Mouse (Mus musculus) limb, embryonic 14.5 days (tissue): ENCODE results near the gene Gss. TPM values are rescaled to one million over a fixed set of nuclear protein-coding genes. Genes with fewer than 3 reads are reported as not detected.

Source experiments
- ATAC-seq: fragments of 200-750 bp; cut with Nextera tagmentation; 2 replicates; pipeline ENCODE4 v1.8.0; 2017; ENCODE audit warnings: low read depth, moderate number of reproducible peaks, moderate TSS enrichment; ENCODE audit not compliant: low FRiP score
- DNase-seq: peaks from one replicate; pipeline ENCODE4 v3.0.0-alpha.2; 2015; ENCODE audit warnings: low spot score
- H3K27ac ChIP-seq: fragments of 300-500 bp; sonication (generic); replicated peaks from 2 replicates; pipeline ENCODE4 v1.5.1; 2014; ENCODE audit warnings: low read depth, mild to moderate bottlenecking, low read length, moderate library complexity, mixed read lengths
- H3K27me3 ChIP-seq: fragments of 300-500 bp; sonication (generic); 2 replicates; pipeline ENCODE4 v1.6.1; 2014; ENCODE audit warnings: low read length, mixed read lengths; ENCODE audit not compliant: control insufficient read depth, insufficient read depth
- H3K36me3 ChIP-seq: fragments of 300-500 bp; sonication (generic); 2 replicates; pipeline ENCODE4 v1.6.1; 2014; ENCODE audit warnings: mild to moderate bottlenecking, low read length, moderate library complexity, mixed read lengths; ENCODE audit not compliant: control insufficient read depth, insufficient read depth
- H3K4me1 ChIP-seq: fragments of 300-500 bp; sonication (generic); 2 replicates; pipeline ENCODE4 v1.6.1; 2014; ENCODE audit warnings: antibody characterized with exemption, low read length, mixed read lengths; ENCODE audit not compliant: control insufficient read depth, insufficient read depth
- H3K4me2 ChIP-seq: fragments of 300-500 bp; sonication (generic); replicated peaks from 2 replicates; pipeline ENCODE4 v1.6.1; 2014; ENCODE audit warnings: low read depth, mild to moderate bottlenecking, low read length, moderate library complexity; ENCODE audit not compliant: severe bottlenecking
- H3K4me3 ChIP-seq: fragments of 300-500 bp; sonication (generic); replicated peaks from 2 replicates; pipeline ENCODE4 v1.5.1; 2014; ENCODE audit warnings: low read length
- H3K9ac ChIP-seq: fragments of 300-500 bp; sonication (generic); 2 replicates; pipeline ENCODE4 v1.6.1; 2014; ENCODE audit warnings: mild to moderate bottlenecking, low read depth, low read length, moderate library complexity; ENCODE audit not compliant: severe bottlenecking
- H3K9me3 ChIP-seq: fragments of 300-500 bp; sonication (generic); 2 replicates; pipeline ENCODE4 v1.6.1; 2016; ENCODE audit warnings: low read length; ENCODE audit not compliant: control insufficient read depth
- POLR2A ChIP-seq: fragments of 200-500 bp; IDR thresholded peaks from 2 replicates; pipeline ENCODE4 v1.8.0; 2012; ENCODE audit warnings: inconsistent platforms, mild to moderate bottlenecking, moderate library complexity, borderline replicate concordance; ENCODE audit not compliant: insufficient read depth, insufficient read length; ENCODE audit errors: extremely low read depth
- WGBS: fragments of 180-500 bp; shearing (Covaris S2); extraction: QIAGEN DNeasy Blood & Tissue Kit; methylation state at CpG from one replicate; pipeline ENCODE4 v1.1.7; 2014; 5-methylcytosine and 5-hydroxymethylcytosine counted together
- polyA plus RNA-seq, 2 experiments: library from polyadenylated mRNA; depleted of rRNA in 1 of 2; stranded (reverse) in 1 of 2; unstranded in 1 of 2; fragments of >200 nt; fragmentation: Nextera tagmentation in 1 of 2; extraction: Ambion mirVana in 1 of 2; gene quantifications; 2 replicates each; pipeline versions ENCODE4 v1.2.1 to v1.2.3; 2012 to 2014

Gss gene
- 16.3 and 21.3 TPM in 2 replicates for polyA plus RNA-seq (2012; rRNA removed)
- polyA plus RNA-seq (2014; fragmentation: Nextera tagmentation; extraction: Ambion mirVana): 24.9 and 28.7 TPM in 2 replicates

DNA sequence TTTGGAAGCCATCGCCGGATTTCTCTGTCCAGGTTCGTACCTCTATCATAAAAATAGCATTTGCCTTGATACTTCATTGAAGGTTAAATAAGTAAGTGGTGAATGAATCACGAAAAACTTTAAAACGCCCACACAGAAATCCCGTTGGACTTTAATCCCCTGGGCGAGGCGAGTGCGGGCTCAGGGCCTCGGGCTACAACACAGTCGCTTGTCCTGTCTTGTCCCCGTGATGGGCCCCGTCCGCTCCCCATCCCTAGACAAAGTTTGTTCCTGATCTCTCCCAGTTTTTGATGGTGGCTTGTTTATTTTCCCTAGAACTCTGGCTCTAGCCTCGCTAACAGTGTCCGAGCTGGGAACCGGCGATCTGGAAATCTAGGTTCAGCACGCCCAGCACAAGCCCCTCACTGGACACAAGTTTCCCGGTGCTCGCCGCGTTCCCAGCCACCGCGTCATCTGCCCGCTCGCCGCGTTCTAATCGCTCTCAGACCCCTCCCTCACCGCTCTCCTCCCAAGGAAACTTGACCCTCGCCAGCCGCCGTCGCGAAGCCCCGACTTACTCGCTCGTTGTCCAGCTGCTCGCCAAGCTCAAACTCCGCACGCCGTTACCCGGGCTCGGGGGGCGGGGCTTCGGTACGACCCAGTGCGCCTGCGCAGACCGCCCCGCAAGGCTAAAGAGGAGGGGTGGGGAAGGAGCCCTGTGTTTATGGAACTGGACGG is at the start of gene Gss:
Gss (minus strand) TSS at position 674 of the 717 bp plus-strand sequence.
- under 1% methylated on average over 53 of the region's 53 CpGs for WGBS
- TF ChIP-seq POLR2A: peak; percentile 41; the same call in 1 of the 2 replicates
- H3K27me3 ChIP-seq: no peaks in the 10 kb centered on the region

DNA sequence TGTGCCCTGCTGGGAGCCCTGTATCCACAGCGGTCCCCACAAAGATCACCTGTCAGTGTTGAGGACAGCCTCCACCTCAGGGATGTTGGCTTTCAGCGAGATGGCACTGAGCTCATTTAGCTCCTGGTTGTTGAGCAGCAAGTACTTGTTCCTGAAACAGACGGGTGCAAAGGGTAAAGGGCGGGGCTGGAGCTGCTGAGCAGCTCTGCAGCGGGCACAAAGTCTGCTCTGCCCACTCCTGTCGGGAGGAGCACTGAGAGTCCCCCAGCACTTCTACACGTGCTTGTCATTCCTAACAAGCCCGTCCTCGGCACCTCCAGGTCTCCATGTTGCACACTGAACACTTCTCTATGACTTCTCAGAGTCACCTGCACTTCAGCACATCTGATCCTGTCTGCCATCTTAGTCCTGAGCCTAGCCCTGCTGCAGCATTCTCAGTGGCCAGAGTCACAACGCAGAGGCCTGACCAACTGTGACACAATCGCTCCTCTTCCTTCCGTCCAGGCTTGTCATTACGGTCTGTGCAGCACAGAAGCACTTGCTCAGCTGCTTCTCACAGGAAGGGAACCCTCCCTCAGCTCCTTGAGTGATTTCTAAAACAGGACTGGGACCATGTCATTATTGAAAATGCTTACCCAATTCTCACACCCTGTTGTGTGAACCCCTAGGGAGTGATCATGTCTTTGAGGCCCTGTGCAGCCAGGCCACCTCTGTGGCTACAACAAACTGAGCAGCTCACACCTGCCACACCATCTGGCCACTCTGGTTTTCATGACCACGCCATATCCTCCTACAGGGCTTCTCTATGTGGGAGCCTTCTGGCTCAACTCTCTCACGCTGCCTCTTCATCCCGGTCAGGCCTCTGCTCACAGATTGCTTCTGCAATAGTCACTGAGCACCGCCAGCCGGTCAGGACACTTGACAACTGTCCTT is 49.2 kb upstream of the Gss start:
- H3K36me3 ChIP-seq: peaks cover 94% of the 10 kb centered on the region
- WGBS: 87% methylated on average over 18 of the region's 18 CpGs
- no peak for ATAC-seq

More for the DNA sequence above, at the start of gene Gss:
- DNase-seq (peak; percentile 95), ATAC-seq (peak; percentile 96)
- Histone ChIP-seq H3K36me3 (no peaks in the 10 kb centered on the region), H3K9ac (peak within 1 kb of the TSS; percentile 77), H3K9me3 (no peaks in the 10 kb centered on the region), H3K27ac (peak within 1 kb of the TSS; percentile 85), H3K4me3 (peak within 1 kb of the TSS; percentile 57), H3K4me2 (peak within 1 kb of the TSS; percentile 69), H3K4me1 (peaks cover 9% of the 10 kb centered on the region)

DNA sequence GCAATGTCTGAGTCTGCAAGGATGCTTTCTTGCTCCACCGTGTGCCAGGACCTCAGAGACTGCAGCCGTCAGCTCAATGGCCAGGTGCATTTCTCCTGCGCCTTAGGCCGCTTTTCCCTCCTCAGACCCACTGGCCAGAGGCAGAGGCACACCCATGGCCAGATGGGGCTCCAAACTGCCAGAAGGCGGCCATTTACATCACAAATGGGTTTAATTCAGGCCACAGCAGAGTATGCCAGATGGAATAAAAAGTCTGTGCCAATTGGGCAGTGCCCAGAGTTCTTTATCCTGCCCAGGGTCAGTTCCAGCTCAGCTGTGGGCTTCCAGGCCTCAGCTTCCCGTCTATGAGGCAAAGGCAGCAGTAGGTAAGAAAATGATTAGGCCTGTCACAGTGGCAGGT is 48.0 kb upstream of the Gss start:
- peaks cover 98% of the 10 kb centered on the region for H3K36me3 ChIP-seq
- WGBS: 85% methylated on average over 6 of the region's 6 CpGs
- no peak for DNase-seq

More for the DNA sequence above, 49.2 kb upstream of the Gss start:
- no peak overlapping the region for H3K9ac ChIP-seq
- no peaks in the 10 kb centered on the region for H3K4me1 ChIP-seq
- TF ChIP-seq POLR2A: no peak
- DNase-seq: no peak
- no peaks in the 10 kb centered on the region for H3K9me3 ChIP-seq
- H3K4me3 ChIP-seq: no peak overlapping the region
- no peaks in the 10 kb centered on the region for H3K27me3 ChIP-seq
- H3K4me2 ChIP-seq: no peak overlapping the region
- H3K27ac ChIP-seq: no peak overlapping the region

DNA sequence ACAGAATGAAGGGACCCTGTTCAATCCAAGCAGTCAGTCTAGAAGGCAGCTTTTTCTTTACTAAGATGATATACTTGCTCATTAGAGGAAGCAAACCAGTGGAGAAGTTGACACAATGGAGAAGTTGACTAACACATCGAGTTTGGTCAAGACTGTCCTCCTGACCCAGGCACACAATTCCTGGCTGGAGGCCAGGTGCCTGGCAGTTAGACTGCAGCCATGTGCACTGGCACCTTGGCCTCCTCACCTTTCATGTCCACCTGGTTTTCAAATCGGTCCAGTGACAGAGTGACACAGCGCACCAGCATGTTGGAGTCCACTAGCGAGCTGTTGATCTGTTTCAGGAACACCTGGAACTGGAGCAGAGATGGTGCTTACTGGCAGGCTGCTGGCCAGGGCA is 44.8 kb upstream of the Gss start:
- H3K27ac ChIP-seq: no peak overlapping the region
- no peaks in the 10 kb centered on the region for H3K9me3 ChIP-seq
- H3K36me3 ChIP-seq: peaks cover 100% of the 10 kb centered on the region
- no peak overlapping the region for H3K4me3 ChIP-seq
- no peak overlapping the region for H3K4me2 ChIP-seq
- H3K4me1 ChIP-seq: no peaks in the 10 kb centered on the region
- 90% methylated on average over 4 of the region's 4 CpGs for WGBS
- H3K9ac ChIP-seq: no peak overlapping the region
- peaks cover 11% of the 10 kb centered on the region for H3K27me3 ChIP-seq
- DNase-seq (no peak), ATAC-seq (no peak)
- no peak for TF ChIP-seq POLR2A

More for the DNA sequence above, 48.0 kb upstream of the Gss start:
- Histone ChIP-seq H3K4me2 (no peak overlapping the region), H3K4me3 (no peak overlapping the region), H3K27ac (no peak overlapping the region), H3K9me3 (no peaks in the 10 kb centered on the region), H3K9ac (no peak overlapping the region), H3K4me1 (no peaks in the 10 kb centered on the region), H3K27me3 (no peaks in the 10 kb centered on the region)
- no peak for TF ChIP-seq POLR2A
- no peak for ATAC-seq

DNA sequence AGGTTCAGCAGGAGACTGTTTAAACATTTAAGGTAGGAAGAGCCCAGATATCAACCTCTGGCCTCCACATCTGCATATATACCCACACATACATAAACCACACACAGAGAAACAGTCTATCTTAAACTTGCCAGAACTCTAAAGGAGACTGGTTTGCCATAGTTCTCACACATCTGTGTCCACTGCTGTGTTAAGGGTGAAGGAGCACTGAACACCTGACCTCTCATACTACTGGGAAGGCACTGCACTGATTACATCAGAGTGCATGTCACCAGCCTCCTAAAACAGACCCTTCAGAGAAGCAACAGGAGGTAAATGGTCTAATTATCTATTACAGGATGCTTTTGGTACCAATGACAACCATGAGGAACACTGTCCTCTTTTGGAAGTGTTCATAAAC is 44.3 kb upstream of the Gss start:
- Histone ChIP-seq H3K9ac (no peak overlapping the region), H3K4me1 (no peaks in the 10 kb centered on the region), H3K9me3 (no peaks in the 10 kb centered on the region), H3K27ac (no peak overlapping the region), H3K36me3 (peaks cover 100% of the 10 kb centered on the region), H3K4me3 (no peak overlapping the region), H3K4me2 (no peak overlapping the region), H3K27me3 (peaks cover 17% of the 10 kb centered on the region)
- TF ChIP-seq POLR2A: no peak
- ATAC-seq: no peak
- DNase-seq: no peak
